Mouse (Mus musculus) megakaryocyte progenitor cell, adult 5-6 weeks (primary cell): ENCODE measurements around the gene Zfp428. TPM values are rescaled to one million over a fixed set of nuclear protein-coding genes. Genes with fewer than 3 reads are reported as not detected.

Experiments used
- ATAC-seq: replicated peaks from 2 replicates; pipeline ENCODE4 v1.8.0; 2016; ENCODE audit warnings: mild to moderate bottlenecking, moderate TSS enrichment, inconsistent platforms; ENCODE audit not compliant: poor library complexity
- total RNA-seq, 2 experiments: library from RNA; stranded (forward) in 1 of 2; stranded (reverse) in 1 of 2; fragments of 157-497, 149-512 nt in 1 of 2; fragments of 200-1000 nt in 1 of 2; gene quantifications; 2 replicates each; pipeline versions ENCODE4 v1.2.3 to v1.2.4; 2015 to 2017

Zfp428 gene
- total RNA-seq, 2 experiments from 2014 or later: 2.2 to 3.6 TPM

GRCm38 (mm10) chr7:24546634-24547389 lies 40.0 kb downstream of the Zfp428 start:
- ATAC-seq: peak; percentile 100

GRCm38 (mm10) chr7:24547534-24548036 lies 40.8 kb downstream of the Zfp428 start:
- ATAC-seq: no peak

- 0 out of 2 replicates have a peak, but pooled peaks have one; percentile 37 for ATAC-seq
These were observed 45.4 kb downstream of the Zfp428 start for GRCm38 (mm10) chr7:24551985-24552759.

- no peak for ATAC-seq
These were observed 49.0 kb downstream of the Zfp428 start for GRCm38 (mm10) chr7:24555786-24556185.

- no peak for ATAC-seq
These were observed 54.6 kb downstream of the Zfp428 start for GRCm38 (mm10) chr7:24561450-24561849.

- ATAC-seq: no peak
These were observed 56.5 kb downstream of the Zfp428 start for GRCm38 (mm10) chr7:24563191-24563836.

- no peak for ATAC-seq
These were observed 57.0 kb downstream of the Zfp428 start for GRCm38 (mm10) chr7:24563837-24564206.

- peak; percentile 99 for ATAC-seq
These were observed 57.9 kb downstream of the Zfp428 start for GRCm38 (mm10) chr7:24564607-24565265.

Other genes with a start within 250 kb of the Zfp428 start
- 0.39 and 1.1 TPM in 2 replicates for gene Zfp93, start 236.6 kb upstream of the Zfp428 start, total RNA-seq (2015)
- gene Zfp93, start 236.6 kb upstream of the Zfp428 start, total RNA-seq (2017): 1.5 and 2.4 TPM in 2 replicates
- gene Zfp61, start 205.8 kb upstream of the Zfp428 start, total RNA-seq (2015): 6.6 and 10.5 TPM in 2 replicates
- 22.7 and 29.0 TPM in 2 replicates for gene Zfp61, start 205.8 kb upstream of the Zfp428 start, total RNA-seq (2017)
- 2.5 and 3.6 TPM in 2 replicates for gene Zfp94, start 190.3 kb upstream of the Zfp428 start, total RNA-seq (2015)
- 2.7 and 5.0 TPM in 2 replicates for gene Zfp94, start 190.3 kb upstream of the Zfp428 start, total RNA-seq (2017)
- gene Tescl, start 173.1 kb upstream of the Zfp428 start, total RNA-seq (2015): not detected in 2 replicates
- not detected in 2 replicates for gene Tescl, start 173.1 kb upstream of the Zfp428 start, total RNA-seq (2017)
- gene Lypd5, start 157.8 kb upstream of the Zfp428 start, total RNA-seq (2015): not detected in 2 replicates
- gene Lypd5, start 157.8 kb upstream of the Zfp428 start, total RNA-seq (2017): not detected in 2 replicates
- gene Kcnn4, start 136.7 kb upstream of the Zfp428 start, total RNA-seq (2015): 20.5 and 28.0 TPM in 2 replicates
- 48.6 and 57.7 TPM in 2 replicates for gene Kcnn4, start 136.7 kb upstream of the Zfp428 start, total RNA-seq (2017)
- gene Smg9, start 107.4 kb upstream of the Zfp428 start, total RNA-seq (2015): 10.8 and 18.1 TPM in 2 replicates
- gene Smg9, start 107.4 kb upstream of the Zfp428 start, total RNA-seq (2017): 16.0 and 20.8 TPM in 2 replicates
- 0.07 TPM in 1 of 2 replicates, not detected in the other for gene Irgc1, start 54.7 kb upstream of the Zfp428 start, total RNA-seq (2015)
- not detected in 2 replicates for gene Irgc1, start 54.7 kb upstream of the Zfp428 start, total RNA-seq (2017)
- gene Plaur, start 44.5 kb upstream of the Zfp428 start, total RNA-seq (2015): 17.9 and 21.2 TPM in 2 replicates
- 20.5 and 27.6 TPM in 2 replicates for gene Plaur, start 44.5 kb upstream of the Zfp428 start, total RNA-seq (2017)
- not detected in 2 replicates for gene Cadm4, start 25.0 kb upstream of the Zfp428 start, total RNA-seq (2015)
- not detected in 2 replicates for gene Cadm4, start 25.0 kb upstream of the Zfp428 start, total RNA-seq (2017)
- gene AC161166.1, start 5.4 kb downstream of the Zfp428 start, total RNA-seq (2015): not detected in 2 replicates
- gene AC161166.1, start 5.4 kb downstream of the Zfp428 start, total RNA-seq (2017): not detected in 2 replicates
- gene Irgq, start 23.7 kb downstream of the Zfp428 start, total RNA-seq (2015): 3.2 and 4.4 TPM in 2 replicates
- 4.7 and 5.3 TPM in 2 replicates for gene Irgq, start 23.7 kb downstream of the Zfp428 start, total RNA-seq (2017)
- not detected in 2 replicates for gene Pinlyp, start 39.1 kb downstream of the Zfp428 start, total RNA-seq (2015)
- gene Pinlyp, start 39.1 kb downstream of the Zfp428 start, total RNA-seq (2017): not detected in 2 replicates
- 35.8 and 43.4 TPM in 2 replicates for gene Xrcc1, start 39.3 kb downstream of the Zfp428 start, total RNA-seq (2015)
- 40.0 and 44.3 TPM in 2 replicates for gene Xrcc1, start 39.3 kb downstream of the Zfp428 start, total RNA-seq (2017)
- gene Ethe1, start 80.5 kb downstream of the Zfp428 start, total RNA-seq (2015): 61.3 and 68.9 TPM in 2 replicates
- 18.3 and 31.4 TPM in 2 replicates for gene Ethe1, start 80.5 kb downstream of the Zfp428 start, total RNA-seq (2017)
- gene Zfp575, start 80.6 kb downstream of the Zfp428 start, total RNA-seq (2015): 0.12 and 0.15 TPM in 2 replicates
- not detected in 2 replicates for gene Zfp575, start 80.6 kb downstream of the Zfp428 start, total RNA-seq (2017)
- gene Phldb3, start 103.8 kb downstream of the Zfp428 start, total RNA-seq (2015): 3.6 and 4.5 TPM in 2 replicates
- gene Phldb3, start 103.8 kb downstream of the Zfp428 start, total RNA-seq (2017): 10.4 and 11.5 TPM in 2 replicates
- not detected in 2 replicates for gene Lypd3, start 129.5 kb downstream of the Zfp428 start, total RNA-seq (2015)
- gene Lypd3, start 129.5 kb downstream of the Zfp428 start, total RNA-seq (2017): not detected in 2 replicates
- gene Tex101, start 169.7 kb downstream of the Zfp428 start, total RNA-seq (2015): not detected in 2 replicates
- not detected in 2 replicates for gene Tex101, start 169.7 kb downstream of the Zfp428 start, total RNA-seq (2017)
- not detected in 2 replicates for gene BC049730, start 202.2 kb downstream of the Zfp428 start, total RNA-seq (2015)
- gene BC049730, start 202.2 kb downstream of the Zfp428 start, total RNA-seq (2017): not detected in 2 replicates
- gene Gm4763, start 219.9 kb downstream of the Zfp428 start, total RNA-seq (2015): not detected in 2 replicates
- gene Gm4763, start 219.9 kb downstream of the Zfp428 start, total RNA-seq (2017): not detected in 2 replicates